Mouse (Mus musculus) kidney, embryonic 16.5 days (tissue): ENCODE data around the gene Pik3cd. TPM values are rescaled to one million over a fixed set of nuclear protein-coding genes. Genes with fewer than 3 reads are reported as not detected.
"Not testable (repeated sequence)": the region's sequence is repeated elsewhere in the genome, so short reads cannot be mapped to it uniquely, and the experiment has no call there.

Source experiments
- ATAC-seq: fragments of 200-750 bp; cut with Nextera tagmentation; 2 replicates; pipeline ENCODE4 v1.8.0; 2017; ENCODE audit warnings: moderate TSS enrichment; ENCODE audit not compliant: low FRiP score, low TSS enrichment
- H3K27ac ChIP-seq: fragments of 300-500 bp; sonication (generic); 2 replicates; pipeline ENCODE4 v1.5.1; 2014; ENCODE audit warnings: low read length
- H3K27me3 ChIP-seq: fragments of 300-500 bp; sonication (generic); 2 replicates; pipeline ENCODE4 v1.6.1; 2014; ENCODE audit warnings: low read length, control low read depth, mixed read lengths; ENCODE audit not compliant: insufficient read depth
- H3K36me3 ChIP-seq: fragments of 300-500 bp; sonication (generic); 2 replicates; pipeline ENCODE4 v1.6.1; 2014; ENCODE audit warnings: low read length, control low read depth, mixed read lengths; ENCODE audit not compliant: insufficient read depth
- H3K4me1 ChIP-seq: fragments of 300-500 bp; sonication (generic); 2 replicates; pipeline ENCODE4 v1.6.1; 2014; ENCODE audit warnings: low read length, control low read depth, mixed read lengths; ENCODE audit not compliant: insufficient read depth
- H3K4me2 ChIP-seq: fragments of 300-500 bp; sonication (generic); replicated peaks from 2 replicates; pipeline ENCODE4 v1.6.1; 2014; ENCODE audit warnings: low read depth, low read length
- H3K4me3 ChIP-seq: fragments of 300-500 bp; sonication (generic); 2 replicates; pipeline ENCODE4 v1.5.1; 2014; ENCODE audit warnings: mild to moderate bottlenecking, low read length
- H3K9ac ChIP-seq: fragments of 300-500 bp; sonication (generic); replicated peaks from 2 replicates; pipeline ENCODE4 v1.6.1; 2014; ENCODE audit warnings: low read length
- H3K9me3 ChIP-seq: fragments of 300-500 bp; sonication (generic); 2 replicates; pipeline ENCODE4 v1.6.1; 2016; ENCODE audit warnings: low read length, control low read depth
- WGBS: fragments of 180-500 bp; shearing (Covaris S2); extraction: QIAGEN DNeasy Blood & Tissue Kit; methylation state at CpG from one replicate; pipeline ENCODE4 v1.1.7; 2014; 5-methylcytosine and 5-hydroxymethylcytosine counted together
- polyA plus RNA-seq: library from polyadenylated mRNA; unstranded; fragments of >200 nt; fragmentation: Nextera tagmentation; extraction: Ambion mirVana; gene quantifications from 2 replicates; pipeline ENCODE4 v1.2.1, GENCODE M21; 2015

The Pik3cd gene
- polyA plus RNA-seq, 1 experiment from 2014 or later: 4.7 TPM

GRCm38 (mm10) chr4:149619988-149620387 lies 82.4 kb downstream of the Pik3cd start:
- Histone ChIP-seq H3K4me1 (no peaks in the 10 kb centered on the region), H3K27ac (no peak overlapping the region; the same call in 1 of the 2 replicates), H3K36me3 (peaks cover 1% of the 10 kb centered on the region; the same call in 1 of the 2 replicates)

GRCm38 (mm10) chr4:149616999-149617398 lies 85.4 kb downstream of the Pik3cd start:
- not testable (repeated sequence) for ATAC-seq, H3K27ac ChIP-seq, H3K9me3 ChIP-seq, H3K4me3 ChIP-seq, H3K27me3 ChIP-seq, H3K4me1 ChIP-seq, H3K4me2 ChIP-seq, H3K36me3 ChIP-seq, H3K9ac ChIP-seq
- WGBS: 75% methylated on average over 3 of the region's 3 CpGs

More at GRCm38 (mm10) chr4:149619988-149620387, 82.4 kb downstream of the Pik3cd start:
- WGBS: 40% methylated on average over 8 of the region's 8 CpGs
- H3K4me2 ChIP-seq: no peak overlapping the region
- H3K27me3 ChIP-seq: no peaks in the 10 kb centered on the region
- H3K4me3 ChIP-seq: no peak overlapping the region
- H3K9me3 ChIP-seq: peaks cover under 1% of the 10 kb centered on the region
- no peak for ATAC-seq
- H3K9ac ChIP-seq: no peak overlapping the region

GRCm38 (mm10) chr4:149614869-149615268 lies 87.5 kb downstream of the Pik3cd start:
- ATAC-seq: no peak
- WGBS: 92% methylated on average over 3 of the region's 3 CpGs
- no peaks in the 10 kb centered on the region for H3K4me1 ChIP-seq

GRCm38 (mm10) chr4:149613497-149613896 lies 88.9 kb downstream of the Pik3cd start:
- not testable (repeated sequence) for H3K4me1 ChIP-seq, H3K27ac ChIP-seq, H3K4me3 ChIP-seq, ATAC-seq, H3K36me3 ChIP-seq, H3K4me2 ChIP-seq, H3K27me3 ChIP-seq, H3K9ac ChIP-seq, H3K9me3 ChIP-seq
- WGBS: 76% methylated on average over 6 of the region's 6 CpGs

More at GRCm38 (mm10) chr4:149614869-149615268, 87.5 kb downstream of the Pik3cd start:
- Histone ChIP-seq H3K4me2 (no peak overlapping the region), H3K9me3 (peaks cover 5% of the 10 kb centered on the region), H3K27ac (no peak overlapping the region), H3K27me3 (no peaks in the 10 kb centered on the region), H3K4me3 (no peak overlapping the region), H3K36me3 (peaks cover 6% of the 10 kb centered on the region; the same call in 1 of the 2 replicates), H3K9ac (no peak overlapping the region)

- Histone ChIP-seq H3K4me1 (peaks cover 12% of the 10 kb centered on the region), H3K4me3 (no peak overlapping the region), H3K27ac (no peak overlapping the region), H3K27me3 (no peaks in the 10 kb centered on the region), H3K36me3 (peaks cover 6% of the 10 kb centered on the region; the same call in 1 of the 2 replicates), H3K9ac (no peak overlapping the region), H3K9me3 (peaks cover 5% of the 10 kb centered on the region), H3K4me2 (no peak overlapping the region)
- no peak for ATAC-seq
- 49% methylated on average over 10 of the region's 10 CpGs for WGBS
Measured at GRCm38 (mm10) chr4:149611376-149612044, 90.9 kb downstream of the Pik3cd start.

GRCm38 (mm10) chr4:149609256-149610025 lies 92.9 kb downstream of the Pik3cd start:
- Histone ChIP-seq H3K36me3 (no peaks in the 10 kb centered on the region), H3K9ac (no peak overlapping the region), H3K27ac (no peak overlapping the region), H3K27me3 (no peaks in the 10 kb centered on the region), H3K4me3 (no peak overlapping the region), H3K4me1 (peaks cover 12% of the 10 kb centered on the region), H3K9me3 (no peaks in the 10 kb centered on the region), H3K4me2 (no peak overlapping the region)
- 66% methylated on average over 8 of the region's 8 CpGs for WGBS
- no peak for ATAC-seq

- Histone ChIP-seq H3K27me3 (no peaks in the 10 kb centered on the region), H3K9ac (no peak overlapping the region), H3K4me3 (no peak overlapping the region), H3K9me3 (no peaks in the 10 kb centered on the region), H3K4me2 (no peak overlapping the region), H3K4me1 (peaks cover 12% of the 10 kb centered on the region), H3K27ac (no peak overlapping the region), H3K36me3 (no peaks in the 10 kb centered on the region)
- no peak for ATAC-seq
- 90% methylated on average over 6 of the region's 6 CpGs for WGBS
Measured at GRCm38 (mm10) chr4:149608309-149608638, 94.1 kb downstream of the Pik3cd start.

- ATAC-seq: no peak
- 31% methylated on average over 20 of the region's 20 CpGs for WGBS
- Histone ChIP-seq H3K4me1 (peaks cover 12% of the 10 kb centered on the region), H3K27me3 (no peaks in the 10 kb centered on the region), H3K4me3 (no peak overlapping the region), H3K9ac (no peak overlapping the region), H3K4me2 (no peak overlapping the region), H3K36me3 (no peaks in the 10 kb centered on the region), H3K27ac (no peak overlapping the region), H3K9me3 (no peaks in the 10 kb centered on the region)
Measured at GRCm38 (mm10) chr4:149607591-149608308, 94.6 kb downstream of the Pik3cd start.

GRCm38 (mm10) chr4:149606766-149607358 lies 95.5 kb downstream of the Pik3cd start:
- WGBS: 59% methylated on average over 15 of the region's 15 CpGs
- no peak overlapping the region for H3K9ac ChIP-seq
- H3K9me3 ChIP-seq: no peaks in the 10 kb centered on the region
- H3K4me2 ChIP-seq: no peak overlapping the region
- H3K4me1 ChIP-seq: peaks cover 16% of the 10 kb centered on the region
- H3K4me3 ChIP-seq: no peak overlapping the region
- H3K27ac ChIP-seq: no peak overlapping the region
- H3K36me3 ChIP-seq: no peaks in the 10 kb centered on the region
- H3K27me3 ChIP-seq: no peaks in the 10 kb centered on the region
- ATAC-seq: no peak
